15 mouse cellular contexts compared by ENCODE assay signal in the genomic region with DNA sequence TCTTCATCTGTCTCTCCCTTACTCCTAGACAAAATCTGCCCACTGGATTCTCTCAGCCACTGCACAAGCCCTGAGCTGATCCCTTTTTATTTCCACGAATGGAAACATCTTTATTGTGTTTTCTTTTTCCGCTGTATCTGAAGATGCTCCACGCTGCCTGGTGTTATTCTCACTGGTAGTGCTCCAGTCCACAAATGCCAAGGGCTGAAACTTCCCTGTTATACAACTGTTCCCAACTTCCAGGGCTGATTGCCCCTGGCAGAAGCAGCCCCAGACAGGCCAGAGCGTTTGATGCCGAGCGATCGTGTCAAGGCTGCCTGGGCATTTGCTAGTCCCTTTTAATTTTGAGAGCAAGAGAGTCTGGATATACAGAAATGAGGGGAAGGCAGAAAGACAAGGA.
DNase-seq lines count a peak whose midpoint lies in the region.
"Had no signal": no experiment of that assay in that cellular context is flagged by ENCODE, and none has a peak within 500 bp of the region (broad histone marks: within the 10 kb centered on the region; RNA-seq: fewer than 3 reads in every experiment).

No protein-coding gene starts in this region.

- DNase-seq in adrenal gland, adult (ENCODE audit: inconsistent age in 2 of 2, low spot score in 1 of 2), result peak; percentile 18 to 45
- no peak for DNase-seq in adrenal gland, postnatal 10 days
- DNase-seq in heart, adult 11 months, result peak; percentile 72
- no peak for DNase-seq in heart, adult 18-20 months
- peak; percentile 53 for DNase-seq in brain, adult 2 months (ENCODE audit: low read depth, low spot score)
- DNase-seq: adrenal gland, adult 2 months; adrenal gland, postnatal 14 days; B cell, adult 2 months; cerebellum, adult 11 months; cerebellum, adult 18-20 months; cerebellum, adult 8-10 months; cerebellum, adult 9-11 months; cerebellum, postnatal 14 days; cerebellum, postnatal 36 days; embryo, embryonic 11 days had no signal

Comparison
In these comparisons a context has a peak if more than half of its experiments do, and no peak if none do; other contexts are left out.
1. DNase-seq: peak in adrenal gland, adult (2 of 2), heart, adult 11 months (single experiment) and brain, adult 2 months (single experiment); none in adrenal gland, postnatal 10 days (single experiment) and heart, adult 18-20 months (0 of 2).